Mouse (Mus musculus): ENCODE results near the gene Gpr68.

Gene Gpr68

DNA sequence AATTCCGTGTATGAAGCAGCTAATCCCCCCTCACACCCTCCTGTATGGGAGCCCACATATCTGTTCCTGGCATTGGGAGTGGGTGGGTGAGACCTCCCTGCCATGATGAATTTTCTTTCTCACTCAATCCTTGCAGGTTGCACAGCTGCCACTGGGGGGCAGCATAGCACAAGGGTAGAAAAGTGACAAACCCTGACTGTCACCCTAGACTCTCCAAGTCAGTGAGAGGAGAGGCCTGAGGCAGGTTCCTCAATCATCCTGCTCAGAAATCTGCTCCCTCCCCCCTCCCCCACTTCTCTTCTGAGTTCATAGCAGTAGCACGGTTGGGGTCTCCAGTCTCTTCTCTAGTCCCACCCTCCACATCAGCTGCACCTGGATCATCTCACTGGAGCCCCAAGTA, 28.1 kb upstream of the Gpr68 start:
- H3K36me3 ChIP-seq (ENCODE audit: control insufficient read depth, insufficient read depth, low read length, poor library complexity, severe bottlenecking): peaks cover 17% of the 10 kb centered on the region
- no peaks in the 10 kb centered on the region for H3K27me3 ChIP-seq (ENCODE audit: control insufficient read depth, insufficient read depth, low read length, poor library complexity, severe bottlenecking)
- peak; percentile 82 for DNase-seq (ENCODE audit: low read depth, low spot score)

- Histone ChIP-seq H3K27me3 (ENCODE audit: control insufficient read depth, insufficient read depth, low read length, poor library complexity, severe bottlenecking) (no peaks in the 10 kb centered on the region), H3K36me3 (ENCODE audit: control insufficient read depth, insufficient read depth, low read length, poor library complexity, severe bottlenecking) (peaks cover 20% of the 10 kb centered on the region)
- DNase-seq (ENCODE audit: low read depth, low spot score): no peak
Measured at GRCm38 (mm10) chr12:100934796-100935195, 26.8 kb upstream of the Gpr68 start.

- no peaks in the 10 kb centered on the region for H3K27me3 ChIP-seq (ENCODE audit: control insufficient read depth, insufficient read depth, low read length, poor library complexity, severe bottlenecking)
- no peak for DNase-seq (ENCODE audit: low read depth, low spot score)
- peaks cover 19% of the 10 kb centered on the region for H3K36me3 ChIP-seq (ENCODE audit: control insufficient read depth, insufficient read depth, low read length, poor library complexity, severe bottlenecking)
Measured at GRCm38 (mm10) chr12:100931653-100932052, 23.7 kb upstream of the Gpr68 start.

DNA sequence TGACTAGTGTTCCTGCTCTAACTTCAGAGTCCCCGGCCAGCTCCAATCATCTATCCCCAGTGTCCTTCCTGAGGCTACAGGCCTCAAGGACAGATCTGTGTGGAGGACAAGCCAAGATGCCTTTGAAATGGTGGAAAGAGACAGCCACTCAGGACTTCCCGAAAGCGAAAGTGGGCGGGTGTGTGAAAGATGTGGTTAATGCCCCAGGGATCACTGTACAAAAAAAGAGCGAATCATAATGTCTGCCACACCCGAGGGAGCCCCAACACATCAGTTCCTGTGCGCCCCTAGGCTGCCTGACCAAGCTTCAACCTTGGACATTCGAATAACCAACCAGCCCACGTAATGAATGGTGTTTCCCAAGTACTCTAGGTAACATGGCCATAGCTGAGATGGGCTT, 20.3 kb upstream of the Gpr68 start:
- H3K27me3 ChIP-seq (ENCODE audit: control insufficient read depth, insufficient read depth, low read length, poor library complexity, severe bottlenecking): no peaks in the 10 kb centered on the region
- DNase-seq (ENCODE audit: low read depth, low spot score): peak; percentile 69
- peaks cover 25% of the 10 kb centered on the region for H3K36me3 ChIP-seq (ENCODE audit: control insufficient read depth, insufficient read depth, low read length, poor library complexity, severe bottlenecking)

DNA sequence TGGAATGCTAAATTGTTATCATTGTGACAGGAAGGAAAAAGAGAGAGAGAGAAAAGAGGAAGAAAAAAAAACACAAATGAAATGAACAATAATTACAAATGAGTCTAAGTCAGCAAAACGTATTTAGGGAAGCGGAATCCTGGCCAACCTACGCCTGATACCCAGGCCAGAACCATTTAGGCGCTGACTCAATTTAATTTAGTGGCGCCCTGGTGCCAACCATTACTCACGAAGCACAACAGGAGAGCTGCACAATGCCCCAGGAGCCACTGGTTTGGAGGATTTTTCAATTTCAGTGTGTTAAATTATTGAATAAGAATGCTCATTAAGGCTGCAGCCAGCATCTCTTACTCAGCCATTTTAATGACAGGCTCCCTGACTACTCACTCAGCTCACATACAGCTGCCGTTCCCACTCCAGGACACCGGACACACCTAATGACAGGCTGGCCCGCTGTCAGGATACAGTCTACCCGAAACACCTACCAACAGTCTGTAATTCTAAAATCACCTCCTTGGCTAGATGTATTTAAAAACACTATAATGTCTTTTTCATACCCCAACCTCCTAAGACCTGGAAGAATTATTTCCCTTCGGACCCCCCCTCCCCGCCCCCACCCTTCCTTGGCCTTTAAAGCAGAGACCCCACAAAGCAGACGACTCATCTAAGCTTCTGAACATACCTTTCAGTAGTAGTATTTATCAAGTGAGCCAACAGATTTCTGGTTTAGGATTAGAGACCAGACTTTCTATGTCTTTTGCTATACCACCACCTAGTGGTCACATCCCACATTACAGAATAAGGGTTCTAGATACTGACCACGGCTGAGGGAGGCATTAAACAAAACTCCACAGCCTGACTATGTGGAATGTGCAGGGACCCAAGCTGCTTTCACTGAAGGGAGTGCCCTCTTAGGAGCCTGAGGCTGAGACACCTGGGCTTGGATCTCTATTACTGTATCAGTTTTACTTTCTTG, 17.9 kb upstream of the Gpr68 start:
- Histone ChIP-seq H3K36me3 (ENCODE audit: control insufficient read depth, insufficient read depth, low read length, poor library complexity, severe bottlenecking) (peaks cover 40% of the 10 kb centered on the region), H3K27me3 (ENCODE audit: control insufficient read depth, insufficient read depth, low read length, poor library complexity, severe bottlenecking) (no peaks in the 10 kb centered on the region)
- DNase-seq (ENCODE audit: low read depth, low spot score): peak; percentile 84

DNA sequence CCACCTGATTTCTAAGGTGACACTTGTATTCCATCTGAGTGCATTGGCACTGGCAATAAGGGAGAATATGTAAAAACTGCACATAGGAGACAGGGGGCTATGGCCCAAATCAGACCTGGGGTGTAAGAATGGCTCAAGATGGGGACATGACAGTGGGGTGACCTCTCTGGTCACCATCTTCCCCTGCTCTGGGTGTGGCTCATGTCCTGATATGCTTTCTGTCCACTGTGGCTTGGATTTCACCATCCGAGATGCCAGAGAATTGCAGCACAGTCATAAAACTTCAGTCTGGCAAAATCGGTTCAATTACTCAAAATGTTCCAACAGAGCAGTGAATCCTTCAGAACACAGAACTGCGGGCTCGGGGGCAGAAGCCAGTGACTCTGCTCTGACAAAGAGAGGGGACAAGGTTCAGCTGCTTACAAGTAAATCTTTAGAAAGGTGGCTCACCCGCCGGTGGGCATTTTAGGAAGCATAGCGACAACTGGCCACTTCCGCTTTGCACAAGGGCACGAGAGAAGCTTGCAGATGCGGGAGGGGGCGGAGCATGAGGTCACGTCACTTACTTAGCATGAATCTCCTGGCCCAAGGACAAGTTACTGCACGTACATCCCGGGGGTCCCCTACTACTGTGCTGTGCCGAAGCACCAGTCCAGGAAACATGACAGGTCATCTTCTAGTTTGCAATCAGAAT, 16.8 kb upstream of the Gpr68 start:
- peak; percentile 15 for DNase-seq (ENCODE audit: low read depth, low spot score)
- Histone ChIP-seq H3K27me3 (ENCODE audit: control insufficient read depth, insufficient read depth, low read length, poor library complexity, severe bottlenecking) (no peaks in the 10 kb centered on the region), H3K36me3 (ENCODE audit: control insufficient read depth, insufficient read depth, low read length, poor library complexity, severe bottlenecking) (peaks cover 31% of the 10 kb centered on the region)

DNA sequence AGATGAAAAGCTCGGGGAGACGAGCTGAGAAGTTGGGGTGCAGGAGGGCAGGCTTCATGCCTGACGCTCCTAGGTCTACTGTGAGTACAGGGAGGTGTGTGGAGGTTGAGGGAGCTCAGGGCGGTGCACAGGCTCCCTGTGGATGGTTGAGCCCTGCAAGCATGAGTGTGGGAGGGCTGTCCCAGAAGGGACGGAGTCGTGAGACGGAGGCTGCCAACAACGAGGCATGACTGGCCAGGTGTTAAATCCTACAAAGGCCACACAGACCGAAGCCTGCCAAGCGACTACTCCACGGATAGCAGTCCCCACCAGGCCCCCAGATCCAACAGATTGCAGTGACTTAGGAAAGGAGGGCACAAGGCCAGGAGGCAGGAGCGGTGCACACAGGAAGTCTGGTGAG, 2.7 kb upstream of the Gpr68 start:
- DNase-seq (ENCODE audit: low read depth, low spot score): no peak
- peaks cover 4% of the 10 kb centered on the region for H3K36me3 ChIP-seq (ENCODE audit: control insufficient read depth, insufficient read depth, low read length, poor library complexity, severe bottlenecking)
- no peaks in the 10 kb centered on the region for H3K27me3 ChIP-seq (ENCODE audit: control insufficient read depth, insufficient read depth, low read length, poor library complexity, severe bottlenecking)

- H3K36me3 ChIP-seq (ENCODE audit: control insufficient read depth, insufficient read depth, low read length, poor library complexity, severe bottlenecking): peaks cover 1% of the 10 kb centered on the region; the same call in 1 of the 2 replicates
- no peak for DNase-seq (ENCODE audit: low read depth, low spot score)
- no peaks in the 10 kb centered on the region for H3K27me3 ChIP-seq (ENCODE audit: control insufficient read depth, insufficient read depth, low read length, poor library complexity, severe bottlenecking)
Measured at GRCm38 (mm10) chr12:100909765-100910164, 1.8 kb upstream of the Gpr68 start.

DNA sequence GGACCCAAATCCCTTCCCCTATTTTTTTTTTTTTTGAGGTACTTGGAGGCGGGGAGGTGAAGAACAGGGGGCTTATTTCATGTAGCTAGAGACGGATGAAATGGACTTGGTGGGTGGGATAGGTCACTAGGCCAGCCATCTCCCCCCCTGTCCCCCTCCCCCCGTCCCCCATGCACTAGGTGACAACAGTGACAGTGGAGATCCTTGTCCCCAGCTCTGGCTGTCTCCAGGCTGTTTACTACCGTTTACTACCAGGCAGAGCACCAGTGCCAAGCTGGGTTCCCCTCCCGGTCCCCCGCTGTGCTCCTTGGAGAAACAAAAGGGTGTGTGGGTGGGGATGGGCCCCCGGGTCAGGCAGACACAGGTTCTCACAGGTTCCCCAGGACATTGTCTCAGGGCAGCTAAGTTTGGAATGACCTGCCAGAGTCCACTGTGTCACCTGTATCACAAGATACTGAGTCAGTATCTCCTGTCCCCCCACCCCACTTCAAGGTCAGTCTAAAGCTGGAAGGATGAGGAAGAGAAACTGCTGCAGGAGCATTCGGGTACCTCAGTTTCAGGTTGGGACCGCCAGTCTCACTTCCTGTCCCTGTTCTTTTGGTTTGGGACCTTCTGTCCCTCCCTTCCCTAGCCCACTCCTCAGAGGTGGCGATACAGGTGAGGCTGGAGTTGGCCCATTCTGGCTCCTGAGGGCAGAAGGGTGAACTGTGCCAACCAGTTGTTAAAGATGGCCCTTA, 468 bp upstream of the Gpr68 start:
- Histone ChIP-seq H3K27me3 (ENCODE audit: control insufficient read depth, insufficient read depth, low read length, poor library complexity, severe bottlenecking) (no peaks in the 10 kb centered on the region), H3K36me3 (ENCODE audit: control insufficient read depth, insufficient read depth, low read length, poor library complexity, severe bottlenecking) (0 out of 2 replicates have a peak, but pooled peaks cover 1% of the 10 kb centered on the region)
- peak; percentile 48 for DNase-seq (ENCODE audit: low read depth, low spot score)

DNA sequence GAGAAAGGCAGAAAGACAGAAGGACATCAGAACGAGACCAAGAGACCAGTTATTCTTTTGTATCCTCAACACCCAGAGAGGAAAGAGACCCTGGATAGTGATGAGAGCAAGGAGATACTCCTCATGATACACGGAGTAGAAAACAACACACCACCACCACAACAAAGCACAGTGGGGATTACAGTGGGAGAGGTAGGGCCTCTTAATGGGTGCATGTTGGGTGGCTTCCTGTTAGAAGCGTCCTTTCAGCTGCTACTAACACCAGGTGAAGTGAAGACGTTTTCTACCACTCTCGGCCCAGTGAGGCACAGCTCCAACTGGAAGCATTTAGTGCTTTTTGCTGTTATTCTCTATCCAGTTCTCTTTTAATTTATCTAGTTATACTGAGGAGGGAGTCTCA, 1.1 kb downstream of the Gpr68 start:
- no peaks in the 10 kb centered on the region for H3K36me3 ChIP-seq (ENCODE audit: control insufficient read depth, insufficient read depth, low read length, poor library complexity, severe bottlenecking)
- DNase-seq (ENCODE audit: low read depth, low spot score): no peak

DNA sequence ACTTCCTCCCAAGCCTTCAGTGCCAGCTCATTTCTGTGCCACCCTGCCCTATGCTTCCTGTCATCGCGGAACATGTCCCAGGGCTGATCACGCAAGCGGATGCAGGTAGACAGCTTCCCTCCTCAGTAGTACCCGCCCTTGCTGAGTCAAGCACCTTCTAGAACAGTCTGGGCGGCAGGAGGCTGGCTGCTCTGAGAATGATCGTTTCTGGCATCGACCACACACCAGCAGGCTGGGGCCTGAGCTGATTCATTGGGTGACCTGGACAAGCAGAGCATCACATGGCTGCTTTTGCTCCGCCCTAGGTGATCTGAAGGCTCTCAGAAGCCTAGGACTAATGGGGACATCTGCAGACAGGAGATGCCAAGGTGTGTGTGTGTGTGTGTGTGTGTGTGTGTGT, 4.2 kb downstream of the Gpr68 start:
- H3K36me3 ChIP-seq (ENCODE audit: control insufficient read depth, insufficient read depth, low read length, poor library complexity, severe bottlenecking): no peaks in the 10 kb centered on the region
- peak; percentile 55 for DNase-seq (ENCODE audit: low read depth, low spot score)
- no peaks in the 10 kb centered on the region for H3K27me3 ChIP-seq (ENCODE audit: control insufficient read depth, insufficient read depth, low read length, poor library complexity, severe bottlenecking)

More for the DNA sequence above, 1.1 kb downstream of the Gpr68 start:
- H3K27me3 ChIP-seq (ENCODE audit: control insufficient read depth, insufficient read depth, low read length, poor library complexity, severe bottlenecking): no peaks in the 10 kb centered on the region

- Histone ChIP-seq H3K36me3 (ENCODE audit: control insufficient read depth, insufficient read depth, low read length, poor library complexity, severe bottlenecking) (no peaks in the 10 kb centered on the region), H3K27me3 (ENCODE audit: control insufficient read depth, insufficient read depth, low read length, poor library complexity, severe bottlenecking) (no peaks in the 10 kb centered on the region; the same call in 1 of the 2 replicates)
- DNase-seq (ENCODE audit: low read depth, low spot score): no peak
Measured at GRCm38 (mm10) chr12:100901386-100901785, 6.6 kb downstream of the Gpr68 start.

- H3K27me3 ChIP-seq (ENCODE audit: control insufficient read depth, insufficient read depth, low read length, poor library complexity, severe bottlenecking): no peaks in the 10 kb centered on the region; the same call in 1 of the 2 replicates
- H3K36me3 ChIP-seq (ENCODE audit: control insufficient read depth, insufficient read depth, low read length, poor library complexity, severe bottlenecking): no peaks in the 10 kb centered on the region
- no peak for DNase-seq (ENCODE audit: low read depth, low spot score)
Measured at GRCm38 (mm10) chr12:100900901-100901300, 7.1 kb downstream of the Gpr68 start.

- no peaks in the 10 kb centered on the region for H3K36me3 ChIP-seq (ENCODE audit: control insufficient read depth, insufficient read depth, low read length, poor library complexity, severe bottlenecking)
- DNase-seq (ENCODE audit: low read depth, low spot score): peak; percentile 17
- no peaks in the 10 kb centered on the region; the same call in 1 of the 2 replicates for H3K27me3 ChIP-seq (ENCODE audit: control insufficient read depth, insufficient read depth, low read length, poor library complexity, severe bottlenecking)
Measured at GRCm38 (mm10) chr12:100899111-100899640, 8.8 kb downstream of the Gpr68 start.
